Mouse (Mus musculus) heart, adult 9 months (tissue): ENCODE measurements at regions not wholly inside any gene's neighbourhood (a gene's known extent, or its start where the extent isn't known, plus 50 kb on each side); places are given as distances from the start of the nearest gene placed in this dataset.

Experiments
- DNase-seq, 2 experiments: peaks; one replicate each; pipeline ENCODE4 v3.0.0; 2022; ENCODE audit warnings: low spot score in 2 of 2

GRCm38 (mm10) chr10:97245674-97246073 lies 233.7 kb upstream of the Dcn start:
- DNase-seq = no peak

GRCm38 (mm10) chr10:97248522-97248921 lies 230.9 kb upstream of the Dcn start:
- DNase-seq = no peak

GRCm38 (mm10) chr10:97249760-97250159 lies 229.6 kb upstream of the Dcn start:
- DNase-seq = no peak

GRCm38 (mm10) chr10:97250167-97250566 lies 229.2 kb upstream of the Dcn start:
- no peak for DNase-seq

- no peak for DNase-seq
Observed at GRCm38 (mm10) chr10:97265959-97266517, 213.4 kb upstream of the Dcn start.

- no peak for DNase-seq
Observed at GRCm38 (mm10) chr10:97282416-97282815, 197.0 kb upstream of the Dcn start.

- no peak for DNase-seq
Observed at GRCm38 (mm10) chr10:97282841-97283496, 196.4 kb upstream of the Dcn start.

- no peak for DNase-seq
Observed at GRCm38 (mm10) chr10:97304791-97305355, 174.5 kb upstream of the Dcn start.

- DNase-seq = no peak
Observed at GRCm38 (mm10) chr10:97309580-97309979, 169.8 kb upstream of the Dcn start.

- DNase-seq = no peak
Observed at GRCm38 (mm10) chr10:97312509-97312908, 166.9 kb upstream of the Dcn start.

GRCm38 (mm10) chr10:97312978-97313377 lies 166.4 kb upstream of the Dcn start:
- DNase-seq = peak; percentile 69 to 89

GRCm38 (mm10) chr10:97313407-97313901 lies 166.0 kb upstream of the Dcn start:
- DNase-seq = peak; percentile 92 to 94

GRCm38 (mm10) chr10:97332639-97333038 lies 146.8 kb upstream of the Dcn start:
- no peak for DNase-seq

GRCm38 (mm10) chr10:97334044-97334443 lies 145.4 kb upstream of the Dcn start:
- no peak for DNase-seq

- peak in 1 of 2 experiments; percentile 10 for DNase-seq
Observed at GRCm38 (mm10) chr10:97334606-97335150, 144.7 kb upstream of the Dcn start.

GRCm38 (mm10) chr10:97338033-97338692 lies 141.2 kb upstream of the Dcn start:
- no peak for DNase-seq

- DNase-seq = no peak
Observed at GRCm38 (mm10) chr10:97339866-97340706, 139.3 kb upstream of the Dcn start.

GRCm38 (mm10) chr10:97345347-97345746 lies 134.1 kb upstream of the Dcn start:
- peak in 1 of 2 experiments; percentile 60 for DNase-seq

- no peak for DNase-seq
Observed at GRCm38 (mm10) chr10:97346949-97347348, 132.5 kb upstream of the Dcn start.

GRCm38 (mm10) chr10:97368625-97369024 lies 110.8 kb upstream of the Dcn start:
- no peak for DNase-seq

- peak; percentile 18 to 64 for DNase-seq
Observed at GRCm38 (mm10) chr10:97375824-97376223, 103.6 kb upstream of the Dcn start.
